Mouse (Mus musculus) heart, adult 2 months (tissue): ENCODE measurements around the gene Cadps2.

ENCODE experiments used
- CTCF ChIP-seq: fragments of 200-600 bp; IDR thresholded peaks from 2 replicates; pipeline ENCODE4 v1.8.1; 2022; ENCODE audit warnings: antibody characterized with exemption, mild to moderate bottlenecking, moderate library complexity
- POLR2A ChIP-seq: fragments of 200-500 bp; IDR thresholded peaks from 2 replicates; pipeline ENCODE4 v1.6.1; 2011; ENCODE audit warnings: mild to moderate bottlenecking, low read depth, low read length, control low read depth; ENCODE audit not compliant: insufficient read depth

GRCm38 (mm10) chr6:23337411-23338063, 501.7 kb downstream of the Cadps2 start:
- TF ChIP-seq POLR2A (no peak), CTCF (no peak)
